Mouse (Mus musculus): Measurements from ENCODE around the gene Dcun1d3. TPM values are rescaled to one million over a fixed set of nuclear protein-coding genes. Genes with fewer than 3 reads are reported as not detected.

Dcun1d3 gene
- 2.8 and 3.9 TPM in 2 replicates for polyA plus RNA-seq (2015; fragmentation: Nextera tagmentation; extraction: Ambion mirVana)

GRCm38 (mm10) chr7:119895639-119896512, at the start of gene Dcun1d3, which contains the start of gene Lyrm1:
Gene Dcun1d3 (minus strand): TSS chr7:119896298.
Gene Lyrm1 (plus strand): TSS chr7:119895861.

Other genes starting within 250 kb of the Dcun1d3 start
- gene Acsm4, start 206.3 kb downstream of the Dcun1d3 start, polyA plus RNA-seq (2015; fragmentation: Nextera tagmentation; extraction: Ambion mirVana): not detected in 2 replicates
- gene Thumpd1, start 175.5 kb downstream of the Dcun1d3 start, polyA plus RNA-seq (2015; fragmentation: Nextera tagmentation; extraction: Ambion mirVana): 33.0 and 34.7 TPM in 2 replicates
- 0.13 and 0.39 TPM in 2 replicates for gene Acsm3, start 135.4 kb downstream of the Dcun1d3 start, polyA plus RNA-seq (2015; fragmentation: Nextera tagmentation; extraction: Ambion mirVana)
- 10.0 and 13.5 TPM in 2 replicates for gene Rexo5, start 102.3 kb downstream of the Dcun1d3 start, polyA plus RNA-seq (2015; fragmentation: Nextera tagmentation; extraction: Ambion mirVana)
- gene Eri2, start 102.2 kb downstream of the Dcun1d3 start, polyA plus RNA-seq (2015; fragmentation: Nextera tagmentation; extraction: Ambion mirVana): 12.2 and 12.6 TPM in 2 replicates
- gene Lyrm1, start 437 bp downstream of the Dcun1d3 start, polyA plus RNA-seq (2015; fragmentation: Nextera tagmentation; extraction: Ambion mirVana): 4.4 and 5.9 TPM in 2 replicates
- not detected in 2 replicates for gene Dnah3, start 199.0 kb upstream of the Dcun1d3 start, polyA plus RNA-seq (2015; fragmentation: Nextera tagmentation; extraction: Ambion mirVana)
- gene Tmem159, start 206.1 kb upstream of the Dcun1d3 start, polyA plus RNA-seq (2015; fragmentation: Nextera tagmentation; extraction: Ambion mirVana): 8.6 and 12.9 TPM in 2 replicates
- not detected in 2 replicates for gene Zp2, start 249.0 kb upstream of the Dcun1d3 start, polyA plus RNA-seq (2015; fragmentation: Nextera tagmentation; extraction: Ambion mirVana)